Mouse (Mus musculus): ENCODE measurements around the gene Gdpd1. TPM values are rescaled to one million over a fixed set of nuclear protein-coding genes. Genes with fewer than 3 reads are reported as not detected.

The Gdpd1 gene
- total and polyA plus RNA-seq, 2 experiments, result 0.48 to 0.92 TPM

- WGBS, result under 1% methylated on average over 14 of the region's 14 CpGs
- Histone ChIP-seq H3K36me3 (ENCODE audit: control insufficient read depth, insufficient read depth, low read length) (no peaks in the 10 kb centered on the region), H3K27me3 (ENCODE audit: control insufficient read depth, insufficient read depth, low read length) (no peaks in the 10 kb centered on the region), H3K79me2 (ENCODE audit: control insufficient read depth, insufficient read depth, low read length) (no peaks in the 10 kb centered on the region; the same call in 1 of the 2 replicates), H3K4me3 (ENCODE audit: insufficient read depth, low read depth, low read length) (peak within 1 kb of the TSS; percentile 68), H3K4me1 (ENCODE audit: control insufficient read depth, insufficient read depth, low read length) (no peaks in the 10 kb centered on the region), H3K9ac (ENCODE audit: low read depth, low read length) (peak within 1 kb of the TSS; percentile 46), H3K27ac (replicated peaks; ENCODE audit: insufficient read depth, low read depth, low read length) (peak within 1 kb of the TSS; percentile 41)
- no peak for TF ChIP-seq POLR2A (IDR thresholded peaks at IDR 0.05; ENCODE audit: extremely low read depth, insufficient read depth, low read length)
- no peak for TF ChIP-seq CTCF (IDR thresholded peaks at IDR 0.05; ENCODE audit: low read depth, low read length)
- DNase-seq (ENCODE audit: extremely low read depth, low read depth, low spot score), result no peak
Measured at GRCm38 (mm10) chr11:87108409-87108754, 34.5 kb upstream of the Gdpd1 start, which contains the start of gene Prr11. Gene Prr11 (minus strand): TSS chr11:87108708.

DNA sequence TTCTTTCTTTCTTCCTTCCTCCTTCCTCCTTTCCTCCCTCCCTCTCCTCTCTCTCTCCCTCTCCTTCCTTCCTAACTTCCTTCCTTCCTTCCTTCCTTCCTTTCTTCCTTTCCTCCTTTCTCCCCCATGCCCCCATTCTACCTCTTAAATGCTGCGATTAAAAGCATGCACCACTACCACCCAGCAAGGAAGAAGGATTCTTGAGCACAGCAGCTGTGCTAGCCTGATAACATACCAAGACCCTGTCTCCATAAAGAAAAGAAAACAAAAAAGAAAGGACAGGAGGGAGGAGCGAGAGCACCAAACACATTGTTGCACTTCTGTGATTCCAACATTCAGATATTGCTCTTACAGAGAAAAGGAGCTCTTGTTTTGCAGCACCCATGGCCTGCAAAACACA, 13.3 kb upstream of the Gdpd1 start:
- H3K9ac ChIP-seq (ENCODE audit: low read depth, low read length), result no peak overlapping the region
- peaks cover 15% of the 10 kb centered on the region for H3K4me1 ChIP-seq (ENCODE audit: control insufficient read depth, insufficient read depth, low read length)
- DNase-seq (ENCODE audit: extremely low read depth, low read depth, low spot score), result no peak
- no peak overlapping the region for H3K27ac ChIP-seq (replicated peaks; ENCODE audit: insufficient read depth, low read depth, low read length)
- 49% methylated on average over 2 of the region's 2 CpGs for WGBS
- no peaks in the 10 kb centered on the region for H3K27me3 ChIP-seq (ENCODE audit: control insufficient read depth, insufficient read depth, low read length)
- peaks cover 14% of the 10 kb centered on the region; the same call in 1 of the 2 replicates for H3K79me2 ChIP-seq (ENCODE audit: control insufficient read depth, insufficient read depth, low read length)
- TF ChIP-seq POLR2A (IDR thresholded peaks at IDR 0.05; ENCODE audit: extremely low read depth, insufficient read depth, low read length) (no peak), CTCF (IDR thresholded peaks at IDR 0.05; ENCODE audit: low read depth, low read length) (no peak)
- H3K36me3 ChIP-seq (ENCODE audit: control insufficient read depth, insufficient read depth, low read length), result peaks cover 6% of the 10 kb centered on the region
- H3K4me3 ChIP-seq (ENCODE audit: insufficient read depth, low read depth, low read length), result no peak overlapping the region; the same call in 1 of the 2 replicates

DNA sequence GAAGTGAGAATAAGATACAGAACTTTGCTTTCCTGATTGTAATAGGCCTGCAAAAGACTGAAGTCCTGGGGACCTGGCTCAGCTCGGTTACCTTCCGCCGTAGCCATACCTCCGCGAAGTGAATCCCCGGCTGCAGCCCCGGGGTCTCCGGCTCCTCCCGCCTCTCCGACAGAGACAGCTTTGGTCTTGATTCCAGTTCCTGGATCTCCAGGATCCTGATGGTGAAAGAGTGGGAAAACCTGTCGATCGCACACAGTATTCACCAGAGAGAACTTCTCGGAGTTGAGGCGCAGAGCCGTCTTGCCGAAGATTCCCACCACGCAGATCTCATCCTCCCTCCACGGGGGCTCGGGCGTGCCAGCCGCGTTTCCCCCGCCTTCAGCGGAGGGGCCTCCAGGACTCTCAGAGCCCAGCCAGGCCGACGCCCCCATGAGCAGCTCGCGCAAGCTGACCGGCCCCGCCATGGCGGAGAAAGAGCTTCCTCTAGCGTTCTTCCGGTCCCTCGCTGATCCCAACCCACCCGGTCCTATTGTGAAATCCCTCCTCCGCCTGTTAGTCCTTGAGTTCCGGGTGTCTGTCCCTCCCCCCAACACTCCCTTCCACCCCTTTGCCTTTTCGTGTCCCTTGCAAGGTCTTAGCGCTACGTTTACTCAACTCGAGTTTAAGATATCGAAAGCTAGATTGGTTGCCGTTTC, 12.6 kb upstream of the Gdpd1 start, which contains the start of gene Smg8:
TSS of gene Smg8 (minus strand) at position 485 of the 695 bp plus-strand sequence.
- Histone ChIP-seq H3K27me3 (ENCODE audit: control insufficient read depth, insufficient read depth, low read length) (no peaks in the 10 kb centered on the region), H3K9ac (ENCODE audit: low read depth, low read length) (peak within 1 kb of the TSS; percentile 82), H3K4me1 (ENCODE audit: control insufficient read depth, insufficient read depth, low read length) (peaks cover 15% of the 10 kb centered on the region), H3K36me3 (ENCODE audit: control insufficient read depth, insufficient read depth, low read length) (peaks cover 9% of the 10 kb centered on the region), H3K4me3 (ENCODE audit: insufficient read depth, low read depth, low read length) (peak within 1 kb of the TSS; percentile 96), H3K79me2 (ENCODE audit: control insufficient read depth, insufficient read depth, low read length) (peaks cover 14% of the 10 kb centered on the region; the same call in 1 of the 2 replicates), H3K27ac (replicated peaks; ENCODE audit: insufficient read depth, low read depth, low read length) (peak within 1 kb of the TSS; percentile 30; the same call in 1 of the 2 replicates)
- TF ChIP-seq POLR2A (IDR thresholded peaks at IDR 0.05; ENCODE audit: extremely low read depth, insufficient read depth, low read length), result peak; percentile 53; the same call in 1 of the 2 replicates
- TF ChIP-seq CTCF (IDR thresholded peaks at IDR 0.05; ENCODE audit: low read depth, low read length), result no peak
- peak; percentile 86 for DNase-seq (ENCODE audit: extremely low read depth, low read depth, low spot score)
- under 1% methylated on average over 43 of the region's 43 CpGs for WGBS

DNA sequence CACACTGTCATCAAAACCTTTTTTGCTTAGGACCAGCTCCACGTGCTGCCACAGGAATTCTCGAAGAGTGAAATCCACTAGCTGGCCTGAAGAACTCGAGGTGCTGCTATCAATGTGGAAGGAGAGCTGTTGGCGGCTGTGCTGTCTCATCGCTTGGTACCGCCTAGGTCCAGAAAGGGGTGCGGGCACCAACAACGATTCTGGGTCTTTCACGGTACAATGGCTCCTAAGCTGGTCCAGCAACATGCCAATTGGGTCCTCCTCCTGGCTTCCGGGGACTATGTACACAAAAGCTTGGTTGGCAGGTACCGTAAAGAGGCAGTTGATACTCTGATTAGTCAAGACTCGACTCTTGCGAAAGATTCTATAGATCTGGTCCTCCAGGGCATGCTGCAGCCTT, 11.6 kb upstream of the Gdpd1 start:
- TF ChIP-seq CTCF (IDR thresholded peaks at IDR 0.05; ENCODE audit: low read depth, low read length) (no peak), POLR2A (IDR thresholded peaks at IDR 0.05; ENCODE audit: extremely low read depth, insufficient read depth, low read length) (no peak)
- no peak for DNase-seq (ENCODE audit: extremely low read depth, low read depth, low spot score)
- Histone ChIP-seq H3K4me3 (ENCODE audit: insufficient read depth, low read depth, low read length) (peak overlapping the region; percentile 96; the same call in 1 of the 2 replicates), H3K27ac (replicated peaks; ENCODE audit: insufficient read depth, low read depth, low read length) (no peak overlapping the region), H3K4me1 (ENCODE audit: control insufficient read depth, insufficient read depth, low read length) (peaks cover 15% of the 10 kb centered on the region), H3K36me3 (ENCODE audit: control insufficient read depth, insufficient read depth, low read length) (peaks cover 16% of the 10 kb centered on the region), H3K9ac (ENCODE audit: low read depth, low read length) (no peak overlapping the region), H3K79me2 (ENCODE audit: control insufficient read depth, insufficient read depth, low read length) (peaks cover 14% of the 10 kb centered on the region; the same call in 1 of the 2 replicates), H3K27me3 (ENCODE audit: control insufficient read depth, insufficient read depth, low read length) (no peaks in the 10 kb centered on the region)
- WGBS, result 66% methylated on average over 13 of the region's 13 CpGs

GRCm38 (mm10) chr11:87083712-87084111, 9.8 kb upstream of the Gdpd1 start:
- 71% methylated on average over 1 of the region's 1 CpGs for WGBS
- no peak overlapping the region for H3K9ac ChIP-seq (ENCODE audit: low read depth, low read length)
- no peak overlapping the region for H3K27ac ChIP-seq (replicated peaks; ENCODE audit: insufficient read depth, low read depth, low read length)
- H3K79me2 ChIP-seq (ENCODE audit: control insufficient read depth, insufficient read depth, low read length), result peaks cover 14% of the 10 kb centered on the region; the same call in 1 of the 2 replicates
- H3K36me3 ChIP-seq (ENCODE audit: control insufficient read depth, insufficient read depth, low read length), result peaks cover 21% of the 10 kb centered on the region
- H3K27me3 ChIP-seq (ENCODE audit: control insufficient read depth, insufficient read depth, low read length), result no peaks in the 10 kb centered on the region
- peaks cover 15% of the 10 kb centered on the region for H3K4me1 ChIP-seq (ENCODE audit: control insufficient read depth, insufficient read depth, low read length)
- H3K4me3 ChIP-seq (ENCODE audit: insufficient read depth, low read depth, low read length), result no peak overlapping the region
- no peak for DNase-seq (ENCODE audit: extremely low read depth, low read depth, low spot score)
- TF ChIP-seq POLR2A (IDR thresholded peaks at IDR 0.05; ENCODE audit: extremely low read depth, insufficient read depth, low read length) (no peak), CTCF (IDR thresholded peaks at IDR 0.05; ENCODE audit: low read depth, low read length) (no peak)

Data from liver, adult 2 months (tissue).